In the genomic region with DNA sequence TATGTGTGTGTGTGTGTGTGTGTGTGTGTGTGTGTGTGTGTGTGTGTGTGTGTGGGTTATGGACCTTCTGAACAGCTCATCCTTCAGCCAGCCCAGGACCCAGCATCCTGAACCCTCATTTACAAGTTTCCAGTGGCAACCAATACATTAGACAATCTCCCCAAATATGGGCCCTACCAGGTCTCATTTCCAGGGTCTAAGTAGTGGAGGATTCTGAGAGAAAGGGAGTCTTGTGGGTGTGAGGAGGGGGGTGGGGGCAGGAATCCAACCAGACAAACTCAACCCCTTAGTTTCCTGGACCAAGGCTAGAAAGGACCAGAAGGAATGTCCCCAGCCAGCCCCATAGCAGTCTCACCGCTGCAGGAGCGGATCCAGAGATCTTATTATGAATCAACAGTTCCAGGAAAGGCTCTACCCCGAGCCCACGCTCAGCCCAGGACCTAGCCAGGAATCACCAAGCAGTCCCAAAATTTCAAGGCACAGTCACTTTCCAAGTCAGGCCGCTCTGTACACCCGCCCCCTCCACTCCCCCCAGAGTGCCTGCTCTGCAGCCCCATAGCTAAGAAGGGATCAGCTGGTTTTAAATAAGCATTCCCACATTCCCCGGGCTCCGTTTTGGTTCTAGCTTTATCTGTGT, we compare ENCODE assay signal across 8 mouse cellular contexts. TPM values are rescaled to one million over a fixed set of nuclear protein-coding genes. Genes with fewer than 3 reads are reported as not detected.
DNase-seq lines count a peak whose midpoint lies in the region; ATAC-seq and TF ChIP-seq lines count a peak whose summit lies in the region.

No protein-coding gene starts in this region.

- peak; percentile 76 for DNase-seq in right cerebral cortex, adult 18-20 months
- no peak for DNase-seq in right cerebral cortex, postnatal 4 days
- DNase-seq in left cerebral cortex, postnatal 14 days (ENCODE audit: low spot score in 2 of 2): peak; percentile 55 to 69
- DNase-seq in ovary, postnatal 14 days (ENCODE audit: low spot score): no peak
- DNase-seq in kidney, adult 2 months: no peak
- no peak for DNase-seq in cerebellum, postnatal 10 days

- TF ChIP-seq POLR2A in olfactory bulb, adult 2 months (IDR thresholded peaks at IDR 0.05; ENCODE audit: insufficient read depth, low read depth, low read length): no peak
- no peak for TF ChIP-seq POLR2A in kidney, adult 2 months (IDR thresholded peaks at IDR 0.05; ENCODE audit: low read depth, low read length)

- H3K27ac ChIP-seq in forebrain, embryonic 16.5 days (ENCODE audit: low read length): peak overlapping the region; percentile 62
- H3K27ac ChIP-seq in olfactory bulb, adult 2 months (ENCODE audit: insufficient read depth, low read depth, low read length): peak overlapping the region; percentile 93
- H3K27ac ChIP-seq in kidney, adult 2 months (ENCODE audit: insufficient read depth, low read depth, low read length): no peak overlapping the region

- H3K4me3 ChIP-seq in forebrain, embryonic 16.5 days (replicated peaks; ENCODE audit: low read length): no peak overlapping the region
- no peak overlapping the region for H3K4me3 ChIP-seq in olfactory bulb, adult 2 months (ENCODE audit: insufficient read depth, low read depth, low read length)
- H3K4me3 ChIP-seq in kidney, adult 2 months (ENCODE audit: insufficient read depth, low read depth, low read length): no peak overlapping the region

- TF ChIP-seq CTCF in olfactory bulb, adult 2 months (IDR thresholded peaks at IDR 0.05; ENCODE audit: insufficient read depth, low read depth, low read length): no peak
- no peak for TF ChIP-seq CTCF in kidney, adult 2 months (conservative IDR thresholded peaks at IDR 0.05; ENCODE audit: insufficient read depth, insufficient read length, low read depth, low read length)

- H3K9ac ChIP-seq in forebrain, embryonic 16.5 days (replicated peaks; ENCODE audit: low read depth, low read length): no peak overlapping the region

- H3K27me3 ChIP-seq in forebrain, embryonic 16.5 days (replicated peaks; ENCODE audit: control insufficient read depth, insufficient read depth, low read length): no peaks in the 10 kb centered on the region
- no peaks in the 10 kb centered on the region for H3K27me3 ChIP-seq in kidney, adult 2 months (replicated peaks; ENCODE audit: control insufficient read depth, insufficient read depth, low read length)

- no peaks in the 10 kb centered on the region for H3K9me3 ChIP-seq in forebrain, embryonic 16.5 days (ENCODE audit: control insufficient read depth, low read length)

- peaks cover 54% of the 10 kb centered on the region for H3K4me1 ChIP-seq in forebrain, embryonic 16.5 days (replicated peaks; ENCODE audit: control insufficient read depth, insufficient read depth, low read length)
- H3K4me1 ChIP-seq in olfactory bulb, adult 2 months (ENCODE audit: control insufficient read depth, insufficient read depth, low read length): peaks cover 81% of the 10 kb centered on the region
- H3K4me1 ChIP-seq in kidney, adult 2 months (ENCODE audit: control insufficient read depth, insufficient read depth, low read length): peaks cover 17% of the 10 kb centered on the region

- 59% methylated on average over 8 of the region's 8 CpGs for WGBS in forebrain, embryonic 16.5 days
- 14% methylated on average over 8 of the region's 8 CpGs for WGBS in olfactory bulb, adult 2 months
- WGBS in kidney, adult 2 months: 73% methylated on average over 8 of the region's 8 CpGs

- intact Hi-C loops in left cerebral cortex, postnatal 14 days (cut with DNase I): no loop called here

- H3K4me2 ChIP-seq in forebrain, embryonic 16.5 days (ENCODE audit: low read length): no peak overlapping the region

- ATAC-seq in forebrain, embryonic 16.5 days: no peak

- H3K36me3 ChIP-seq in forebrain, embryonic 16.5 days (ENCODE audit: control insufficient read depth, insufficient read depth): no peaks in the 10 kb centered on the region
- H3K36me3 ChIP-seq in kidney, adult 2 months (ENCODE audit: control insufficient read depth, insufficient read depth, low read length): no peaks in the 10 kb centered on the region

RNA-seq across cellular contexts. Expression of gene Atp23, which starts 30.1 kb away (rescaled TPM):
- polyA plus RNA-seq in forebrain, embryonic 16.5 days (2015; fragmentation: Nextera tagmentation; extraction: Ambion mirVana): 10.0 and 10.5 TPM in 2 replicates
- total RNA-seq in left cerebral cortex, postnatal 14 days (2021): 10 to 100 TPM in 1 of 2 experiments, 1 to 10 TPM in 1; 7.7 to 11.3 TPM
- polyA plus RNA-seq in olfactory bulb, adult 2 months (2012; ENCODE audit: insufficient read depth, insufficient read length, low replicate concordance, missing spikeins): not detected in 2 replicates
- 11.2 and 14.2 TPM in 2 replicates for polyA plus RNA-seq in kidney, adult 2 months (2012; rRNA removed)

RNA-seq across cellular contexts. Expression of gene Ctdsp2, which starts 47.3 kb away (rescaled TPM):
- polyA plus RNA-seq in forebrain, embryonic 16.5 days (2015; fragmentation: Nextera tagmentation; extraction: Ambion mirVana): 22.9 and 27.6 TPM in 2 replicates
- 10 to 100 TPM; 69.6 to 75.1 TPM for total RNA-seq in left cerebral cortex, postnatal 14 days (2021)
- polyA plus RNA-seq in olfactory bulb, adult 2 months (2012; ENCODE audit: insufficient read depth, insufficient read length, low replicate concordance, missing spikeins): not detected in 2 replicates
- 118 and 126 TPM in 2 replicates for polyA plus RNA-seq in kidney, adult 2 months (2012; rRNA removed)

Comparison
In these comparisons a context has a peak if more than half of its experiments do, and no peak if none do; other contexts are left out.
1. DNase-seq: peak in right cerebral cortex, adult 18-20 months (single experiment) and left cerebral cortex, postnatal 14 days (2 of 2); none in right cerebral cortex, postnatal 4 days (single experiment), ovary, postnatal 14 days (single experiment), kidney, adult 2 months (single experiment) and cerebellum, postnatal 10 days (0 of 2).
2. RNA of gene Atp23, which starts 30.1 kb away (polyA plus RNA-seq): 11.2 to 14.2 TPM in kidney, adult 2 months and 10.0 to 10.5 TPM in forebrain, embryonic 16.5 days; not detected in olfactory bulb, adult 2 months; every median in the first group is over 10 times any median in the second.